Comparison of ENCODE assay signal across 8 mouse cellular contexts in the genomic region with DNA sequence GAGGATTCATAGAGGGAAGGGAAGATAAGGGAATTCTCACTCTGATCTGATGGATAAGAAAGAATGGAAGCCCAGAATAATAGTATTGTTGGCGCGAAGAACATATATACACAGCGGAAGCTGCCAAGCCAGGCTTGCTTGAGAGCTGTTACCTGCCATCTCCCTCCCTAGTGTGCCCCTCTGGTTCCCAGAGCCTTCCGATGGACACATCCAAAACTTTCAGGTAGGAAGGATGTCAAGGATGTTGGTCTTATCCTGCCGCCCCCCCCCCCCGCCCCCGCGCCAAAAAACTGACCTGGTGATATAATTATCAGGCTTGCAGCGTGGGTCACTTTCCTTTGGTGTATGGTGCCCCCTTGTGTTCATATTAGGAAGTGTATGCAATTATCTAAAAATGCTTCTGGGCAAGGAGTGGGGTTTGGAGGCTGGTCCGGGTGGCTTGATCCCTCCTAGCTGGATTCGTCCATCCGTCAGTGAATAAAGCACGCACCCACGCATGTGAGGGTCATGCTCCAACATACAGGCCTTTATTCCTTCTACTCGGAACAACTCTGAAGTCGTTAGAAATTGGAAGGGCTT. TPM values are rescaled to one million over a fixed set of nuclear protein-coding genes. Genes with fewer than 3 reads are reported as not detected.
DNase-seq lines count a peak whose midpoint lies in the region; ATAC-seq and TF ChIP-seq lines count a peak whose summit lies in the region.
"Had no signal": no experiment of that assay in that cellular context is flagged by ENCODE, and none has a peak within 500 bp of the region (broad histone marks: within the 10 kb centered on the region; RNA-seq: fewer than 3 reads in every experiment).

No protein-coding gene starts in this region.

- 13% methylated on average over 16 of the region's 16 CpGs for WGBS in bone marrow, adult 2 months
- WGBS in midbrain, embryonic 11.5 days = 16% methylated on average over 16 of the region's 16 CpGs

- ATAC-seq in erythroblast, adult 5-6 weeks (replicated peaks; ENCODE audit: low FRiP score, poor library complexity, severe bottlenecking) = 0 out of 2 replicates have a peak, but pooled peaks have one; percentile 48
- no peak for ATAC-seq in midbrain, embryonic 11.5 days (ENCODE audit: low FRiP score)

- H3K36me3 ChIP-seq in midbrain, embryonic 11.5 days (ENCODE audit: control insufficient read depth, insufficient read depth, low read length) = no peaks in the 10 kb centered on the region
- H3K36me3 ChIP-seq: stomach, embryonic 15.5 days had no signal

- DNase-seq in ovary, postnatal 14 days (ENCODE audit: low spot score) = peak; percentile 42
- no peak for DNase-seq in ovary, postnatal 10 days (ENCODE audit: low spot score)
- peak; percentile 28 for DNase-seq in kidney, postnatal 10 days
- peak; percentile 96 for DNase-seq in midbrain, embryonic 11.5 days (ENCODE audit: low spot score, missing footprints)
- DNase-seq in urinary bladder, adult 2 months (ENCODE audit: low spot score) = no peak

- H3K27ac ChIP-seq in bone marrow, adult 2 months (ENCODE audit: control insufficient read depth, insufficient read depth, low read depth, low read length, poor library complexity) = no peak overlapping the region
- H3K27ac ChIP-seq in midbrain, embryonic 11.5 days (ENCODE audit: low read depth, low read length) = no peak overlapping the region
- H3K27ac ChIP-seq: stomach, embryonic 15.5 days had no signal

- TF ChIP-seq POLR2A in bone marrow, adult 2 months (IDR thresholded peaks at IDR 0.05; ENCODE audit: borderline replicate concordance, control insufficient read depth, low read depth, low read length) = no peak

- no peak overlapping the region for H3K4me3 ChIP-seq in bone marrow, adult 2 months (replicated peaks; ENCODE audit: control insufficient read depth, low read depth, low read length)
- no peak overlapping the region for H3K4me3 ChIP-seq in midbrain, embryonic 11.5 days (ENCODE audit: low read depth, low read length)
- H3K4me3 ChIP-seq: stomach, embryonic 15.5 days had no signal

- TF ChIP-seq CTCF in bone marrow, adult 2 months (IDR thresholded peaks at IDR 0.05; ENCODE audit: control insufficient read depth, insufficient read depth, low read length) = peak; percentile 29; the same call in 1 of the 2 replicates

- H3K27me3 ChIP-seq in midbrain, embryonic 11.5 days (ENCODE audit: control insufficient read depth, insufficient read depth, low read length) = peaks cover 2% of the 10 kb centered on the region; the same call in 1 of the 2 replicates
- H3K27me3 ChIP-seq: stomach, embryonic 15.5 days had no signal

- H3K4me2 ChIP-seq in midbrain, embryonic 11.5 days = no peak overlapping the region
- H3K4me2 ChIP-seq: stomach, embryonic 15.5 days had no signal

- H3K9ac ChIP-seq in midbrain, embryonic 11.5 days (ENCODE audit: low read length) = no peak overlapping the region
- H3K9ac ChIP-seq: stomach, embryonic 15.5 days had no signal

- H3K9me3 ChIP-seq in midbrain, embryonic 11.5 days (ENCODE audit: control insufficient read depth, low read length) = no peaks in the 10 kb centered on the region
- H3K9me3 ChIP-seq: stomach, embryonic 15.5 days had no signal

- H3K4me1 ChIP-seq in bone marrow, adult 2 months (ENCODE audit: control insufficient read depth, insufficient read depth, low read length) = no peaks in the 10 kb centered on the region
- no peaks in the 10 kb centered on the region for H3K4me1 ChIP-seq in midbrain, embryonic 11.5 days (ENCODE audit: control insufficient read depth, insufficient read depth, low read length)
- H3K4me1 ChIP-seq: stomach, embryonic 15.5 days had no signal

RNA-seq across cellular contexts. Expression of a gene that starts 18.7 kb away (rescaled TPM):
- 3.2 and 7.3 TPM in 2 replicates for polyA plus RNA-seq in bone marrow, adult 2 months (2011; ENCODE audit: insufficient read depth, insufficient read length, low replicate concordance, missing spikeins)
- total RNA-seq in erythroblast, adult 5-6 weeks (2015; ENCODE audit: low replicate concordance) = 2.7 and 3.8 TPM in 2 replicates
- total RNA-seq in erythroblast, adult 5-6 weeks (2017; ENCODE audit: low replicate concordance) = 1.4 and 1.7 TPM in 2 replicates
- 0.08 and 0.12 TPM in 2 replicates for polyA plus RNA-seq in midbrain, embryonic 11.5 days (2014; fragmentation: Nextera tagmentation; extraction: Ambion mirVana)
- 6.5 and 8.0 TPM in 2 replicates for polyA plus RNA-seq in urinary bladder, adult 2 months (2012; rRNA removed)

Comparison
In these comparisons a context has a peak if more than half of its experiments do, and no peak if none do; other contexts are left out.
1. DNase-seq: peak in ovary, postnatal 14 days (single experiment), kidney, postnatal 10 days (single experiment) and midbrain, embryonic 11.5 days (single experiment); none in ovary, postnatal 10 days (single experiment) and urinary bladder, adult 2 months (single experiment).